Mouse (Mus musculus) myocyte (in vitro differentiated cells): ENCODE results near the gene Slc30a3. TPM values are rescaled to one million over a fixed set of nuclear protein-coding genes. Genes with fewer than 3 reads are reported as not detected.
A peak's percentile ranks its signal among the peaks of the same experiment; 100 is the strongest.

Experiments
- H3K27me3 ChIP-seq: one replicate; pipeline ENCODE4 v1.6.1; 2011; ENCODE audit not compliant: control insufficient read depth, insufficient read depth, insufficient read length
- H3K36me3 ChIP-seq: one replicate; pipeline ENCODE4 v1.6.1; 2011; ENCODE audit not compliant: control insufficient read depth, insufficient read depth
- H3K4me2 ChIP-seq: one replicate; pipeline ENCODE4 v1.6.1; 2011; ENCODE audit warnings: low read depth, control low read depth
- H3K4me3 ChIP-seq: one replicate; pipeline ENCODE4 v1.5.1; 2011; ENCODE audit warnings: mild to moderate bottlenecking, control low read depth, moderate library complexity
- H3K79me2 ChIP-seq: one replicate; pipeline ENCODE4 v1.6.1; 2011; ENCODE audit not compliant: control insufficient read depth, insufficient read depth
- H3ac ChIP-seq: one replicate; pipeline ENCODE4 v1.6.1; 2011; ENCODE audit not compliant: control insufficient read depth, insufficient read length
- CEBPB ChIP-seq: IDR thresholded peaks from 2 replicates; pipeline ENCODE4 v1.6.1; 2011; ENCODE audit warnings: mild to moderate bottlenecking, moderate library complexity; ENCODE audit not compliant: poor library complexity, insufficient read depth, severe bottlenecking
- E2F4 ChIP-seq: IDR thresholded peaks from one replicate; pipeline ENCODE4 v1.6.1; 2011; ENCODE audit warnings: mild to moderate bottlenecking, control low read depth, moderate library complexity; ENCODE audit not compliant: insufficient read depth
- MAX ChIP-seq: IDR thresholded peaks from one replicate; pipeline ENCODE4 v1.6.1; 2011; ENCODE audit warnings: low read depth, mild to moderate bottlenecking, control low read depth
- MYOD1 ChIP-seq, 3 experiments: IDR thresholded peaks; one replicate each; pipeline ENCODE4 v1.6.1; 2011; ENCODE audit warnings: control low read depth in 2 of 3, low read depth in 2 of 3, mild to moderate bottlenecking in 2 of 3, moderate library complexity in 1 of 3; ENCODE audit not compliant: insufficient read length in 2 of 3, control insufficient read depth in 1 of 3
- MYOG ChIP-seq, 3 experiments: IDR thresholded peaks; one replicate each; pipeline ENCODE4 v1.6.1; 2011; ENCODE audit warnings: control low read depth in 2 of 3, low read depth in 2 of 3, mild to moderate bottlenecking in 2 of 3; ENCODE audit not compliant: insufficient read length in 2 of 3, control insufficient read depth in 1 of 3, insufficient read depth in 1 of 3
- POLR2A ChIP-seq: IDR thresholded peaks from one replicate; pipeline ENCODE4 v1.6.1; 2011; ENCODE audit warnings: low read depth, mild to moderate bottlenecking, control low read depth, moderate library complexity; ENCODE audit not compliant: insufficient read length
- POLR2AphosphoS2 ChIP-seq: IDR thresholded peaks from one replicate; pipeline ENCODE4 v1.6.1; 2011; ENCODE audit warnings: low read depth, control low read depth; ENCODE audit not compliant: insufficient read length
- REST ChIP-seq: IDR thresholded peaks from one replicate; pipeline ENCODE4 v1.6.1; 2011; ENCODE audit warnings: mild to moderate bottlenecking, control low read depth, moderate library complexity; ENCODE audit not compliant: insufficient read depth, insufficient read length
- SRF ChIP-seq: IDR thresholded peaks from one replicate; pipeline ENCODE4 v1.6.1; 2011; ENCODE audit warnings: low read depth; ENCODE audit not compliant: control insufficient read depth, insufficient read length
- TCF12 ChIP-seq: IDR thresholded peaks from one replicate; pipeline ENCODE4 v1.6.1; 2011; ENCODE audit warnings: mild to moderate bottlenecking, control low read depth; ENCODE audit not compliant: poor library complexity, insufficient read depth, severe bottlenecking
- TCF3 ChIP-seq: IDR thresholded peaks from one replicate; pipeline ENCODE4 v1.6.1; 2011; ENCODE audit warnings: low read depth, control low read depth; ENCODE audit not compliant: insufficient read length
- USF1 ChIP-seq: IDR thresholded peaks from one replicate; pipeline ENCODE4 v1.6.1; 2011; ENCODE audit warnings: low read depth, mild to moderate bottlenecking, control low read depth, moderate library complexity
- polyA plus RNA-seq: library from polyadenylated mRNA; unstranded; fragments of >200 nt; fragmentation: generic; extraction: Trizol; gene quantifications from one replicate; pipeline ENCODE4 v1.2.1, GENCODE M21; 2012; ENCODE audit warnings: missing spikeins

Slc30a3 gene
- polyA plus RNA-seq, 1 experiment, result 0.19 TPM

DNA sequence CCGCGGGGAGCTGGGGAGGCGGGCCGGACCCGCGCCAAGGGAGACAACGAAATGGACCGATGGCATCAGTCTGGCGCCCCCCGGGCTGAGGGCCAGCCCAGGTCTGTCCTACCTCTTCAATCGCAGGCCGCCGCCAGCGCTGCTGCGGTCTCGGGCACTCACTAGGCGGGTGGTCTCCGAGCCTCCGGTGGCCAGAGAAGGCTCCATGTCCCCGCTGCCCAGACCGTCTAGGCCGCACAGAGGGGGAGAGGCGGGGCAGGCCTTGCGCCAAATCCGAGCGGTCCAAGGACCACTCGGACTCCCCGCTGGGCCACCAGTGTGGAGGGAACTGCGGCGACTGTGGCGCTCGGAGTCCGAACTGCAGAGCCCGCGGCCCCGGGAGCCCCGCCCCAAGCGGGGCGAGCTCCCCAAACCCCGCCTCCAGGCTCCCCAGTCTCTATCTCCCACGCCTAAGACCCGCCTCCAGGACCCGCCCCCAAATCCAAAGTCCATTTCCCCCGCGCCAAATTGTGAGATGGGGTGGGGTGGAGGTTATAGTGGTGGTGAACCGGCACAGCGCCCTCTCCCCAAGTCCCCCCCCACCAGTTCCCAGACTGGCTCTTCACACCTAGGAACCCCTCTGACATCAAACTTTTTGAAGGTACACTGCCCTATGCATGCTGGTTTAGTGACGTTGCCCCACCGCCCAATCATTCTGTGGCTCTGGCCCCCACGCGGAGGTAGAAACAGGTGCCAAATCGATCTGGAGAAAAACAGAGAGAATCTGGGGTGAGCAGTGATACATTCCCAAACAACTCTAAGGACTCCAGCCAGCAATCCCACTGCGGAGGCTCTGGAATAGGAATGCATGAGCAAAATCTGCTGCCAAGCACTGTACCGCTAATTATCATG, 14.6 kb downstream of the Slc30a3 start:
- Histone ChIP-seq H3K36me3 (no peaks in the 10 kb centered on the region), H3K4me2 (peak overlapping the region; percentile 78), H3K4me3 (no peak overlapping the region), H3ac (no peak overlapping the region), H3K27me3 (peaks cover 55% of the 10 kb centered on the region), H3K79me2 (no peaks in the 10 kb centered on the region)
- TF ChIP-seq SRF, result no peak
- TF ChIP-seq MYOD1 (IDR thresholded peaks at IDR 0.05; ENCODE audit: control insufficient read depth in 1 of 3, insufficient read length in 2 of 3, low read depth in 2 of 3), result no peak
- TF ChIP-seq TCF3, result no peak
- no peak for TF ChIP-seq REST
- no peak for TF ChIP-seq POLR2A
- TF ChIP-seq MAX, result no peak
- TF ChIP-seq E2F4, result no peak
- TF ChIP-seq MYOG (IDR thresholded peaks at IDR 0.05; ENCODE audit: control insufficient read depth in 1 of 3, insufficient read depth in 1 of 3, insufficient read length in 2 of 3, low read depth in 2 of 3), result no peak
- no peak for TF ChIP-seq USF1
- TF ChIP-seq POLR2AphosphoS2, result no peak
- no peak for TF ChIP-seq TCF12
- no peak for TF ChIP-seq CEBPB

DNA sequence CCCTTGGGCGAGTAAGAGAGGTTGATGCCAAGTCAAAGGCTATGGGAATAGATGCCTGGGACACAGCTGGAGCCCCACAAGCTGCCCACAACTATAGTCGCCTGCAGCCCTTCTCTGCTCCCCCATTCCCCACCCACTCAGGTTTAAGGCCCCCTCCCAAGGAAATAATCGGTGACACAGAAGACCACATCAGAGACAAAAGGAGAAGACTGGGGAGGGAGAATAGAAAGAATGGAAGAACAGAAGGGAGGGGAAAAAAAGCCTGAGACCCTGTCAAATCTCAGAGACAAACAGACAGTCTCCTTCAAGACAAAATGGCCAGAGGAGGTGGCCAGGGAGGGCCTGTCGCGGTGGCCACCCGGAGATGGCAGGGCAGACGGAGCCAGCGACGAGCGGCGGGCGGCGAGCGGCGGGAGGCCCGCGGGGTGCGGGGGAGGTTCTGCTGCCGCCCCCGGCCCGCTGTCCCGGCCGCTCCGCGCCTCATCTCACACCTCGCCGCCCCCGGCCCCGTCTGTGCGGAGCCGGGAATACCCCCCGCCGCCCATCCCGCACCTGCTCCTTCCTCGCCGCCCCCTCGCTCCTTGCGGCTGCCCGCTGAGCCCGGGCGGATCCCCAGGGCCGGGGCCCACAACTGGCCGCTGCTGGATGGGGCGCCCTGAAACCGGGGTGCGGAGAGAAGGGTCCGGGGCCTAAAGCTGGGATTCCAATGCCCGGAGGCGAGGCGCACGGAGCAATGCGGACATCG, 15.6 kb downstream of the Slc30a3 start:
- TF ChIP-seq TCF3, result no peak
- peak in 1 of 3 experiments; percentile 48 for TF ChIP-seq MYOD1 (IDR thresholded peaks at IDR 0.05; ENCODE audit: control insufficient read depth in 1 of 3, insufficient read length in 2 of 3, low read depth in 2 of 3)
- Histone ChIP-seq H3K4me3 (no peak overlapping the region), H3K79me2 (no peaks in the 10 kb centered on the region), H3ac (no peak overlapping the region), H3K27me3 (peaks cover 55% of the 10 kb centered on the region), H3K4me2 (peak overlapping the region; percentile 78), H3K36me3 (no peaks in the 10 kb centered on the region)

DNA sequence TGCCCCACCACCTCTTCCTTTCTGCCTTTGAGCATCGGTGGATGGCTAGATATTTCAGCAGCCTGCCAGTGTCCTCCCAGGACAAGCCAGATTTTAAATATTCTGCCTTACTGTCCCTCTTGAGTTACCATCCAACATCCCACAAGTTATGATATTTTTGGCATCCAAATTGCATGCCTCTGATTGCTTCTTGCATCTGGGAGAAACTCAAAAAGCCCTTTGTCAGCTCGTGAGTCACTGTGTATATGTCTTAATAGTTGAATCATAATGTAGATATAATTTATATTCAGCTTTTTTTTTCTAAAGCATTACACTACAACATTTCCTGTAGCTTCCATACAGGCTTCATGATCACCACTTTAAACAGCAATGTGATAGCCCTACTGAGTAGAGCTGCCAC, 20.9 kb downstream of the Slc30a3 start:
- no peak for TF ChIP-seq REST
- TF ChIP-seq TCF3, result no peak
- no peaks in the 10 kb centered on the region for H3K79me2 ChIP-seq
- no peak overlapping the region for H3K4me3 ChIP-seq
- H3ac ChIP-seq, result no peak overlapping the region
- H3K36me3 ChIP-seq, result no peaks in the 10 kb centered on the region
- H3K27me3 ChIP-seq, result peaks cover 17% of the 10 kb centered on the region
- H3K4me2 ChIP-seq, result peak overlapping the region; percentile 27

DNA sequence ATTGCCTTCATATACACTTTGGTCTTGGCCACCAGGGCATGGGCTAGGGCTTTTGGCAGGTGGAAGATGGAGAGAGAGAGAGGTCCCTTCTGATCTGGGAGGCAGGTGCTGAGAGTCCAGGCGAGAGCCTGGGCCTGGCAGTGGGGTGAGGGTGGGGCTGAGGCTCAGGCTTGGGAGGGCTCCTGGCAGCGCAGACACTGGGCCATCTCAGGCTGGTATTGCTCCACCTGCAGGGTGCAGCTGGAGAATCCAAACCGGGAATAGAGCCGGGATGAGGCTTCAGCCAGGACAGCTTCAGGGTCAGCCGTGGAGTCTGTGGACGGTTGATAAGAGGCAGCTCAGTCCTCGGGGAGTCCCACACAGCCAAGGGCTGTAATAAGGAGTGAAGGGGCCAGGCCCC, 21.4 kb downstream of the Slc30a3 start:
- Histone ChIP-seq H3K27me3 (peaks cover 12% of the 10 kb centered on the region), H3K79me2 (no peaks in the 10 kb centered on the region), H3K36me3 (no peaks in the 10 kb centered on the region), H3K4me3 (no peak overlapping the region), H3K4me2 (peak overlapping the region; percentile 27), H3ac (no peak overlapping the region)
- TF ChIP-seq POLR2AphosphoS2 (no peak), CEBPB (no peak), MAX (no peak), E2F4 (no peak), POLR2A (no peak), SRF (no peak), USF1 (no peak), TCF12 (no peak), MYOD1 (IDR thresholded peaks at IDR 0.05; ENCODE audit: control insufficient read depth in 1 of 3, insufficient read length in 2 of 3, low read depth in 2 of 3) (no peak), REST (no peak), MYOG (IDR thresholded peaks at IDR 0.05; ENCODE audit: control insufficient read depth in 1 of 3, insufficient read depth in 1 of 3, insufficient read length in 2 of 3, low read depth in 2 of 3) (no peak), TCF3 (no peak)

DNA sequence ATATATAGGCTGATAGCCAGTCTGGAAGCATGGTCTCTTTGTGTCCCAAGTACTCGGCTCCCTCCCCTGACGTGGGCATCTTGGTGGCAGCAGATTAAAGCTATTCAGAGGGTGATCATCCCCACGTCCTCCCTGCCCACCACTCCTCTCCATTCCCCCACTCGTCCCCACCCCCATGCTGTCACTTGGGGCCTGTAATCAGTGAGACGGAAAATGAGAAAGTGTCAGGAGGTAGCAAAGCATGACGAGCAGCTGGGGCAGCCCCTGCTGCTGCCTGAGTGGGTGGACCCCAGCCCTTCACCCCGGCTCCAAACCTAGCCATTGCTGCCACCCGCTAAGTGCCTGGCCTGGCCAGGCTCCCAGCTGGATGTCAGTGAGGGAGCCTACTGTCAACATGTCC, 24.1 kb downstream of the Slc30a3 start:
- Histone ChIP-seq H3K36me3 (no peaks in the 10 kb centered on the region), H3ac (no peak overlapping the region), H3K79me2 (no peaks in the 10 kb centered on the region), H3K4me3 (no peak overlapping the region), H3K27me3 (no peaks in the 10 kb centered on the region), H3K4me2 (no peak overlapping the region)
- TF ChIP-seq SRF (no peak), MYOG (IDR thresholded peaks at IDR 0.05; ENCODE audit: control insufficient read depth in 1 of 3, insufficient read depth in 1 of 3, insufficient read length in 2 of 3, low read depth in 2 of 3) (no peak), POLR2A (no peak), MAX (no peak), USF1 (no peak)
